Mouse (Mus musculus) cerebellum, adult 18-20 months (tissue): ENCODE data around the gene Irgm1.
"Not testable (repeated sequence)": the region's sequence is repeated elsewhere in the genome, so short reads cannot be mapped to it uniquely, and the experiment has no call there.

Experiments
- DNase-seq, 2 experiments: peaks; one replicate each; pipeline ENCODE4 v3.0.0; 2021

The Irgm1 gene

GRCm38 (mm10) chr11:48853474-48854180 is 17.9 kb downstream of the Irgm1 start:
- peak; percentile 87 to 95 for DNase-seq

GRCm38 (mm10) chr11:48852624-48853473 is 18.6 kb downstream of the Irgm1 start:
- DNase-seq: peak in 1 of 2 experiments; percentile 32

GRCm38 (mm10) chr11:48852190-48852589 is 19.3 kb downstream of the Irgm1 start:
- DNase-seq: no peak

DNA sequence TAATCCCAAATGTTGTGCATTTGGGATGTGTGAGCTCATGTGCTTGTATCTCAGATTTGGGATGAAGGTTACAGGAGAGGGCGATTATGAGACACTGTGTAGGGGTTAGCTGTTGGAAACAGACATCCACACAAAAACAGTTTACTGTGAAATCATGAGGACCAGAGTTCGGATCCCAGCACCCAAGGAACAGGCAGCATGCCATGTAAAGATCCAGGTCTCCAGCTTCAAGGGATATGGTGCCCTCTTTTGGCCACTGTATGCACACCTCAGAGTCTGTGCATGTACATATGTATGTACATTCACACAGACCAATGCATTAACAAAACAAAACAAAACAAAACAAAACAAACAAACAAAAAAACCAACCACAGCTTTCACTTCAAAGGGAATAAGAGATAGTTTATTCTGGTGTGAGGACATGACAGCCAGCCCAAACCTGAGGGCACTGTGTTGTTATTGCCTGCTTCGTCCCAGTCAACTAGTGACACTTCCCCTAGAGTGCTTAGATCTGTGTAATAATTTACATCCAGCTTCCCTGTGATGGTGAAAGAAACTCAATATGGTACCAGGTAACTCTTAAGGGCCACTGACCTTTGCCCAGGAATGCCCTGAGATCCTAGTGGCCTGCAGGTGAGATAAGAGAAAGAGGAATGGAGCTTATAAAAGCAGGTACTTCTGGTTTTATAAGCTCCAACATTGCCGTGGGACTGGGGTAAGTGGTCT is 20.1 kb downstream of the Irgm1 start:
- no peak for DNase-seq

DNA sequence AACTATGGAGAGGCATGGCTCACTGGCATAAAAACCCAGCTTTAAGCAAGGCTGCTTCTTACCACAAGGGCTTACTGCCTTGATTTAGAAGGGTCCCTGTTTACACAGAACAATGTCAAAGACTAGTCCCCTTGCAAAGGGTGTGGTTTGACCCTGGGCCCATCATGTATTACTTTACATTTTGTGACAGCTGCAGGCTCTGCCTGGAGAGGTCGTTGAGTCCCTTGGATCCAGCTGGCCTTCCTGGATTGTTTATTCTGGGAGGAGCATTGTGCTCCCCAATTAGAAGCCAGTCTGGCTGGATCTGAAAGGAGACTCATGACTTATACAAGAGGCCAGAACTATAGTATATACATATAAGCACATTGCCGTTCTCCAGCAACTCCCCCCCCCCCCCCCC is 21.2 kb downstream of the Irgm1 start:
- DNase-seq: no peak

DNA sequence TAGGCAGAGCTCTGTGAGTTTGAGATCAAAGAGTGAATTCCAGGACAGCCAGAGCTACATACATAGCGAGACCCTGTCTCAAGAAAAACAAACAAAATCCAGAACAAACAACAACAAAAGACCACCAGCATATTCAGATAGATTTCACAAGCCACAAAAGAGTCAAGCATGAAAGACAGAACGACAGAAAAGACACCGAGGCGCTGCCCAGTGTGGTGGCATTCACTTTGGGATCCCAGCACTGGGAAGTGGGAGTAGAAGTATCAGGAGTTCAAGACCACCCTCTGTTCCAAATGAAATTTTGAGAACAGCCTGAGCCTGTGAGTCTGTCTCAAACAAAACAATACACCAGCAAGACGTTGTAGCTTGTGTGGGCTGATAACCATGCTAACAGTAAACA is 24.6 kb downstream of the Irgm1 start:
- no peak for DNase-seq

GRCm38 (mm10) chr11:48846362-48846761 is 25.1 kb downstream of the Irgm1 start:
- DNase-seq: not testable (repeated sequence)

DNA sequence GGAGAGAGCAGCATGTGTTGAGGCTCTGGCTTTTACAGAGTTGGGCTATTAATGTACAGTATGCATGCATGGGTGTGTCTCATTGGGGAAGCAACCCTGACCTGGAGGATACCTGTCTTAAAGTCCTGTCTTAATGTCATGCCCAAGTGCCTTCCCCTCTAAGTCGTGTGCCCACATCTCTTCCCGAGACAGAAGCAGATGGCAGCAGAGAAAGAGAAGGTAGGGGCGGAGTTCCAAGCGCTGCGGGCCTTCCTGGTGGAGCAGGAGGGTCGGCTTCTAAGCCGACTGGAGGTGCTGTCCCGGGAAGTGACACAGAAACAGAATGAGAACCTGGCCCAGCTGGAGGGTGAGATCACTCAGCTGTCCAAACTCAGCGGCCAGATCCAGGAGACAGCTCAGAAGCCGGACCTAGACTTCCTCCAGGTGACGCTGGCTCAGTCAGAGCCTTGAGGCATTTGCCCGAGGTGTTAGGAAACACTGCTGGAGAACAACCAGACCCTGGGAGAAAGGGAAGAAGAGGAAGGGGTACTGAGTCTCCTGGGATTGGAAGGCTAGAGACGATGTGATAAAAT is 26.2 kb downstream of the Irgm1 start:
- no peak for DNase-seq

- DNase-seq: no peak
Observed at GRCm38 (mm10) chr11:48844309-48844708, 27.2 kb downstream of the Irgm1 start.

GRCm38 (mm10) chr11:48843202-48843601 is 28.3 kb downstream of the Irgm1 start:
- DNase-seq: no peak

- DNase-seq: no peak
Observed at GRCm38 (mm10) chr11:48842378-48842792, 29.1 kb downstream of the Irgm1 start.

DNA sequence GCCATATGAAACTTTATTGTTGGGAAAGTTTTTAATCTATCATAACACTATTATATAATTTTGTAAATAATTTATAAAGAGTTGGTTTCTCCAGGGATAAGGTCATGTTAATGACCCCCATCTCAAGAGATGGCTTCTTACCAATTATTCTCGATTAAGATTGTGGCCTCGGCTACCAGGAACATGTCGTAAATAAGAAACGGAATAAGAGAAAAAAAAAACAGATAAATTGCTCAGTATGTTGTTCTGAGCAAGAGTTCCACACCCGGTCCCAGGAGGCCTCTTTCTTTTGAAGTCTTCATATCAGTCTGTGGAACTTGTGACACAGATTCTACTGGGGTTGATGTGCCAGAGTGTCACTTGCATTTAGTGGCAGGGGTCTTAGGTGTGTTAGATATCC is 30.3 kb downstream of the Irgm1 start:
- no peak for DNase-seq

DNA sequence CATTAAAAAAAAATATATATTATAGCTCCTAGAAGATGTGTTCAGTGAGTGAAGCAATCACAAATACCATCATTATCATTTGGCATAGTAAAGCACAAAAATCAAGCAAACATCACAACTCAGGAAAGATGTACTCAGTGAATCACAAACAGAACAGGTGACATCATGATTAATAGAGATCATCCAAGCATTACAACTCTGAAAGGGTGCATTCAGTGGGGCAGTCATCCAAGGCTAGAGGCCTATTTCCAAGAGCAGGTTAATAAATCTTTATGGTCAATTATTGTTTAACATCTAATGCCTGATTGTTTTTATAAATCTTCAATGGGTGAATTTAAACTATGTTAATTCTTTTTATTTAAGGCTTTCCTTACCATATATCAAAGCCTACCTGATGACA is 30.7 kb downstream of the Irgm1 start:
- no peak for DNase-seq

- DNase-seq: no peak
Observed at GRCm38 (mm10) chr11:48838879-48839680, 32.4 kb downstream of the Irgm1 start.

DNA sequence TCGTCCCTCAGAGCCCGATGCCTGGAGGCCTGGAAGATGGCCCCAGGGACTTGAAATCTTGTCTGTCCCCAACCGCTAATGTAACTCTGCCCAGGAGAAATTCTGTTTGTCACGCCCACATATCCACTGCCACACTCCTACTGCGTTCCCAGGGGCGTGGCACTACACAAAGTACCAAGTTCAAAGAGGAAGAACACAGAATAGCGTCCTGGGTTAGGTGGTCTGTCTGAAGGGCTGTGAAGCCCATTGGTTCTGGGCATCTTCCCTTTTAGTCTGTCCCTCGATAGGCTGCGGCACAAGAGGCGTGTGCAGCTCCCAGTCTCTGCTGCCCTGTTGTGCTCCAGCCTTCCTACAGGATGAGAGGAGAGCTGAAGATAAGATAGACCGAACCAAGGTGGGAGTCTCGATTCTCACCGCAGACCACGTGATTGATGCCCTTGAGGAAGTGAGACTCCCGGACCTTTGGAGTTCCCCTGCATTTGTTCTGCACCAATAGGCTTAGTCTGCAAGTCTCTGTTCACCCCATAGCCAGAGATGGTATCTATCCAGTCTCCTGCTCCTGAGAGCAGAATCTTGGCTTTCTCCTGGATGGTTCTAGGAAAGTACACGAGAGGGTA is 33.2 kb downstream of the Irgm1 start:
- no peak for DNase-seq

GRCm38 (mm10) chr11:48837310-48838180 is 33.9 kb downstream of the Irgm1 start:
- DNase-seq: peak; percentile 75 to 77

DNA sequence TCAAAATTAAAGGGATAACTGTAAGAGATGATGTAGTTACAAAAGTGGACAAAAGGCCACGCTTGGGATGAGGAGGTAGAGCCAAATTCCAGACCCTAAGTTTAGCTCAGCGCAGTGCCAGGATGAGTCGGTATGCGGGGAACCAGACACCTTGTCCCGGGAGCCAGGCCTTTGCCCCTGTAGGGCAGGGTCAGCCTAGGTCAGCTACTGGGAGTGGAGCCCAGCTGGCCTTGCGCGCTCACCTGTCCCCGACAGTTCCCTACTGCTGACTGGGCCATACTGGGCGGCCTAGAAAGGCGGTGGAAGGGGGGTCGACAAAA is 34.5 kb downstream of the Irgm1 start:
- DNase-seq: no peak

GRCm38 (mm10) chr11:48835923-48836322 is 35.6 kb downstream of the Irgm1 start:
- DNase-seq: no peak

DNA sequence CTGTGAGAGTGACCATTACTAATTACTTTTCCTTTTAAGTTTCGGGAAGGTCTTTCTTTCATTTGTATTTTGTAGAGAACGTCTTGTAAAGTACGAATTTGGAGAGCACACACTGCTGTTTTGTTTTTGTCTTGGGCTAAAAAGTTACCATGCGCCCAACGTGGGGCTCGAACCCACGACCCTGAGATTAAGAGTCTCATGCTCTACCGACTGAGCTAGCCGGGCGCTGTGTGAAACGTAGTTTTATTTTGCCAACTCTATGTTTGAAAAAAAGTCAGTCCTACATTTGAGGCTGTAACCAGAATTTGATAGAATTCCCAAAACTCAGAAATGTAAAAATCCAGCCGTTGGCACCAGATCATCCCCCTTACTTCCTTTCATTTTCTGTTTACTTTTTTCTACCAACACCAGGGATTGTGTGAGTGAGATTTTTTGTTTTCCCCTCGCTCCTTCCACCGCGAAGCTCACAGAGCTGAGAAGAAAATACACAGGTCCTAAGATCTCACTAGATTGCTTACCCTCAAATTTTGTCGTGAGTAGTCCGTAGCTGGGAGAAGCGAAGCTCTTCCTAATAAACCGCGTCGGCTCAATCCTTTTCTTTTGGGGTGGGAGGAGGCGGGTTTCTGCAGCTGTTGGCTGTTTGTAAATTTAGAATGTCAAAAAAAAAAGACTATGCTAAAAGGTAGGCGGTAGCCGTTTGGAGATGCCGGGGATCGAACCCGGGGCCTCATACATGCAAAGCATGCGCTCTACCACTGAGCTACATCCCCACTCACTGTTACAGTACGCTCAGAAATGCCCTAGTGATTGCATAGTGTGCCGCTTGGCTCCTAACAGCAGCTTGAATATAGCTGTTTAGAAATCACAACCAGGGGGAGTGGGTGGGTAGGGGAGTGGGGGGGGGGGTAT is 37.5 kb downstream of the Irgm1 start:
- peak; percentile 89 to 93 for DNase-seq
